In genomic region chr11:3441696-3442443, GRCm38 (mm10) we compare ENCODE assay signal across 9 mouse cellular contexts. TPM values are rescaled to one million over a fixed set of nuclear protein-coding genes. Genes with fewer than 3 reads are reported as not detected.
DNase-seq lines count a peak whose midpoint lies in the region; ATAC-seq and TF ChIP-seq lines count a peak whose summit lies in the region.
"Had no signal": no experiment of that assay in that cellular context is flagged by ENCODE, and none has a peak within 500 bp of the region (broad histone marks: within the 10 kb centered on the region; RNA-seq: fewer than 3 reads in every experiment).

No protein-coding gene starts in this region.

- no peaks in the 10 kb centered on the region for H3K27me3 ChIP-seq in cerebellum, adult 2 months (ENCODE audit: control insufficient read depth, insufficient read depth, low read length)

- peak; percentile 10; the same call in 1 of the 2 replicates for ATAC-seq in cerebellum, adult (ENCODE audit: insufficient number of reproducible peaks, low FRiP score, low TSS enrichment)

- intact Hi-C loops in heart, postnatal 10 days (cut with DNase I) = no loop called here

- no peak for TF ChIP-seq POLR2A in cerebellum, adult 2 months (IDR thresholded peaks at IDR 0.05; ENCODE audit: borderline replicate concordance, insufficient read depth, low read length)

- H3K27ac ChIP-seq in cerebellum, adult 2 months (ENCODE audit: insufficient read depth, low read length) = peak overlapping the region; percentile 55; the same call in 1 of the 2 replicates

- H3K4me3 ChIP-seq in cerebellum, adult 2 months (replicated peaks; ENCODE audit: insufficient read depth, low read depth, low read length) = no peak overlapping the region

- H3K4me1 ChIP-seq in cerebellum, adult 2 months (ENCODE audit: control insufficient read depth, insufficient read depth, low read length) = peaks cover 9% of the 10 kb centered on the region

- DNase-seq in cerebellum, postnatal 4 days (ENCODE audit: low spot score in 2 of 2) = no peak
- peak; percentile 61 to 65 for DNase-seq in kidney, postnatal 36 days
- DNase-seq in kidney, adult 11 months = no peak
- peak; percentile 63 to 86 for DNase-seq in cerebellum, adult 2 months
- DNase-seq in heart, postnatal 10 days = peak; percentile 50 to 61
- no peak for DNase-seq in urinary bladder, postnatal 10 days (ENCODE audit: low spot score)
- DNase-seq in layer of hippocampus, postnatal 25 days (ENCODE audit: extremely low spot score in 1 of 2, low spot score in 1 of 2) = no peak

- no peak for TF ChIP-seq CTCF in cerebellum, adult 2 months (IDR thresholded peaks at IDR 0.05; ENCODE audit: borderline replicate concordance, insufficient read depth, low read depth, low read length)

RNA-seq across cellular contexts. Expression of gene Rnf185, which starts 10.3 kb away (rescaled TPM):
- 38.1 and 39.3 TPM in 2 replicates for polyA plus RNA-seq in cerebellum, adult 2 months (2012; rRNA removed)
- 10 to 100 TPM; 27.9 to 28.0 TPM for total RNA-seq in heart, postnatal 10 days (2021)
- total RNA-seq in layer of hippocampus, postnatal 25 days (2021) = 10 to 100 TPM; 25.2 to 28.0 TPM

RNA-seq across cellular contexts. Expression of gene Limk2, which starts 32.9 kb away (rescaled TPM):
- polyA plus RNA-seq in cerebellum, adult 2 months (2012; rRNA removed) = 201 and 206 TPM in 2 replicates
- total RNA-seq in heart, postnatal 10 days (2021) = 10 to 100 TPM; 25.2 to 27.7 TPM
- total RNA-seq in layer of hippocampus, postnatal 25 days (2021) = 100 to 1,000 TPM in 1 of 2 experiments, 10 to 100 TPM in 1; 83.1 to 104 TPM

RNA-seq across cellular contexts. Expression of gene Pla2g3, which starts 46.2 kb away (rescaled TPM):
- polyA plus RNA-seq in cerebellum, adult 2 months (2012; rRNA removed) = 3.8 and 4.0 TPM in 2 replicates
- under 1 TPM in 1 of 2 experiments, not detected in 1; 0.10 TPM for total RNA-seq in heart, postnatal 10 days (2021)
- total RNA-seq in layer of hippocampus, postnatal 25 days (2021) = 1 to 10 TPM; 1.9 to 2.1 TPM
- total RNA-seq: megakaryocyte progenitor cell, adult 5-6 weeks had no signal

Comparison
In these comparisons a context has a peak if more than half of its experiments do, and no peak if none do; other contexts are left out.
1. DNase-seq: peak in kidney, postnatal 36 days (2 of 2), cerebellum, adult 2 months (2 of 2) and heart, postnatal 10 days (2 of 2); none in cerebellum, postnatal 4 days (0 of 2), kidney, adult 11 months (single experiment), urinary bladder, postnatal 10 days (single experiment) and layer of hippocampus, postnatal 25 days (0 of 2).